Mouse (Mus musculus) ovary, adult 18-20 months (tissue): ENCODE measurements around the gene Sgms1.
"Not testable (repeated sequence)": the region's sequence is repeated elsewhere in the genome, so short reads cannot be mapped to it uniquely, and the experiment has no call there.

Source experiments
- DNase-seq: peaks from one replicate; pipeline ENCODE4 v3.0.0; 2022; ENCODE audit warnings: low spot score, mixed read lengths

Sgms1 gene

DNA sequence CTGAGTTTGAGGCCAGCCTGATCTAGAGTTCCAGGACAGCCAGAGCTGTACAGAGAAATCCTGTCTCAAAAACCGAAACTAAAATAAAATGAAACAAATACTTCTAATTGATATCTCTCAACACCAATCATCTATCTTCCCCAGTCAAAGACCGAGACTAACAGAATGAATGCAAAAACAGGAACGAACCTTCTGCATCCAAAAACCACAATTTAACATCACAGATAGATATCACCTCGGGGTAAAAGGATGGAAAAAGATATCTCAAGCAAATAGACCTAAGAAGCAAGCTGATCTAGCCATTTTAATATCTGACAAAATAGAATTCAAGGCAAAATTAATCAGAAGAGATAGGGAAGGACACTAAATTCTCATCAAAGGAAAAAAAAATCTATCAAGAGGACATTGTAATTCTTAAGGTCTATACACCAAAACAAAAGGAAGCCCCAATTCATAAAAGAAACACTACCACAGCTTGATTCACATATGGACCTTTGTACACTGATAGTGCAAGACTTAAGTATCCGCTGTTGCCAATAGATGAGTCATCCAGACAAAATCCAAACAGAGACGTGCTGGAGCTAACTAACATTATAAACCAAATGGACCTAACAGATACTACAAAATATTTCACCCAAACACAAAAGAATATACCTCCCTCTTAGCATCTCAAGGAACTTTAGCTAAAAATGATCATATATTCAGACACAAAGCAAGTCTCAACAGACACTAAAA, 301.6 kb downstream of the Sgms1 start:
- DNase-seq, result no peak

DNA sequence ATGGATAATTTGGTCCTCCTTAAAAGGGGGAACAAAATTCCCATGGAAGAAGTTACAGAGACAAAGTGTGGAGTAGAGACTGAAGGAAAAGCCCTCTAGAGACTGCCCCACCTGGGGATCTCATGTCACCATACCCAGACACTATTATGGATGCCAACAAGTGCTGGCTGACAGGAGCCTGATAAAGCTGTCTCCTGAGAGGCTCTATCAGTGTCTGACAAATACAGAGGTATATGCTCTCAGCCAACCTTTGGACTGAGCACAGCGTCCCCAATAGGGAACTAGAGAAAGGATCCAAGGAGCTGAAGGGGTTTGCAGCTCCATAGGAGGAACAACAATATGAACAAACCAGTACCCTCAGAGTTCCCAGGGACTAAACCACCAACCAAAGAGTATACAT, 304.7 kb downstream of the Sgms1 start:
- not testable (repeated sequence) for DNase-seq
